Mouse (Mus musculus) inflammation-experienced regulatory T-cells (primary cell): ENCODE data around the gene Aplp2. TPM values are rescaled to one million over a fixed set of nuclear protein-coding genes. Genes with fewer than 3 reads are reported as not detected.

Source experiments
- polyA plus RNA-seq, 2 experiments: library from polyadenylated mRNA; unstranded; fragments of 100-300 nt; shearing (Covaris generic); gene quantifications; one replicate each; pipeline ENCODE4 v1.2.1; 2017

The Aplp2 gene
- polyA plus RNA-seq: 100 to 1,000 TPM; 102 to 134 TPM

GRCm38 (mm10) chr9:31211690-31212499, at the start of gene Aplp2:
TSS of gene Aplp2 (minus strand) at chr9:31211815.

GRCm38 (mm10) chr9:31131205-31131968, 80.2 kb downstream of the Aplp2 start, which contains the start of gene St14:
TSS of gene St14 (minus strand) at chr9:31131853.

Other genes starting within 250 kb of the Aplp2 start
- 10 to 100 TPM; 25.8 to 28.9 TPM for gene Zbtb44, start 181.2 kb downstream of the Aplp2 start, polyA plus RNA-seq
- 10 to 100 TPM; 12.9 to 23.1 TPM for gene St14, start 80.0 kb downstream of the Aplp2 start, polyA plus RNA-seq
- 1 to 10 TPM; 9.0 TPM for gene Prdm10, start 68.7 kb upstream of the Aplp2 start, polyA plus RNA-seq
- gene Nfrkb, start 174.4 kb upstream of the Aplp2 start, polyA plus RNA-seq: 10 to 100 TPM; 38.8 to 41.0 TPM